Mouse (Mus musculus): Measurements from ENCODE around the gene Mup19.
"Not testable (repeated sequence)": the region's sequence is repeated elsewhere in the genome, so short reads cannot be mapped to it uniquely, and the experiment has no call there.

- not testable (repeated sequence) for TF ChIP-seq FLI1 (IDR thresholded peaks at IDR 0.05; ENCODE audit: low read length); GATA1 (IDR thresholded peaks at IDR 0.05; ENCODE audit: borderline replicate concordance, low read length)
Measured at GRCm38 (mm10) chr4:61789699-61790098, 7.6 kb upstream of the Mup19 start.
